Mouse (Mus musculus): ENCODE measurements at regions not wholly inside any gene's neighbourhood (a gene's known extent, or its start where the extent isn't known, plus 50 kb on each side); places are given as distances from the start of the nearest gene placed in this dataset.

DNA sequence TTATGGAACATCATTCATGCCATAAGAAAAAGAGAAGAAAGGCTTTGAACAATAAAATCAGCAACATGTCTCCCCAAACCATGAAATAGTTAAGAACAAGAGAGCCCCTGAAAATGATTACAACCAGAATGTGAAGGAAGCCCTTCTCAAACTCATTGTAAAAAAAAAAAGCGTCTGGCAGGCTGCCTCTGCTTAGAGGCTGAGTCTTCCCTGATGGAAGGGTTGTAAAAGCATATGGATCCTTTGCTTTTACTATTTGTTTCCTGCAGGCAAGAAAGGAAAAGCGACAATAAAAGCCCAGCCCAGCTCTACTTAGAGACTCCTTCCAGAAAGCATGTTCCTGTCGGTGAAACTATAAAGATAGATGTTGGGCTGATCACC is 461.2 kb upstream of the Cited2 start:
- DNase-seq (ENCODE audit: low spot score in 2 of 2), result no peak

DNA sequence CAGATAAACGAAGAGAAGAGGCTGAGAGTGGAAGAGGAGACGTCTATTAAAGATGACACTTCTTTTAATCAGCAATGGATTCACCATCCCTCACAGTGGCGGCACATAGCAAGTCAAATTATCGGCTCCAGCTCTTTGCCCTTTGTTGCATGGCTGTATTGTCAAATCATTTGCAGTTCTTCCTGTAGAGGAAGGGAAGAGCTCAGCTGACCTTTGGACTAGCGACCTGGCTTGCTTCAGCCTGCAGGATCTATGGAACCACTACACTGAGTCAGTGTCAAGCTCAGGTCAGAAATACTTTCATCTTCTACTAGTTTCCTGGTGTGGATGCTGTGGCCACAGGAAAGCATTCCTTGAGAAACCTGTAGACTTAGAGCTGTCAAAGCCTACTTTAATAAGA is 450.4 kb upstream of the Cited2 start:
- no peak for DNase-seq (ENCODE audit: low spot score in 2 of 2)

DNA sequence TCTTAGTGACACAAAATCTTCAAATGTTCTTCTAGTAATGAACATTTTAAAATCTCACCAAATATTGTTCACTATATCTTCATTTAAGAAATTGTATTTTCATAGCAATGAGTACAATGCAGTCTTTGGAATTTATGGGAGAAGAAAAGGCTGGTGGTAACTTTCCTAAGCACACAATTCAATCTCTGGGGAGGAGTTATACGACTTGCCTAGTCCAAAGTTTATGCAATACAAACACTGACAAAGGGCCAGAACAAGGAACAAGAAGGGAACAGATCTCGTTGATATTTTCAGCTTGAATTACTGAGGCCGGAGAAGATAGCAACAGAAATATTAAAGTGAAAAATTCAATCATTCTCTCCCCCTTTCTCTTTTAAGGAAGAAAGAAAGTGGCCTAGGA is 449.2 kb upstream of the Cited2 start:
- no peak for DNase-seq (ENCODE audit: low spot score in 2 of 2)

DNA sequence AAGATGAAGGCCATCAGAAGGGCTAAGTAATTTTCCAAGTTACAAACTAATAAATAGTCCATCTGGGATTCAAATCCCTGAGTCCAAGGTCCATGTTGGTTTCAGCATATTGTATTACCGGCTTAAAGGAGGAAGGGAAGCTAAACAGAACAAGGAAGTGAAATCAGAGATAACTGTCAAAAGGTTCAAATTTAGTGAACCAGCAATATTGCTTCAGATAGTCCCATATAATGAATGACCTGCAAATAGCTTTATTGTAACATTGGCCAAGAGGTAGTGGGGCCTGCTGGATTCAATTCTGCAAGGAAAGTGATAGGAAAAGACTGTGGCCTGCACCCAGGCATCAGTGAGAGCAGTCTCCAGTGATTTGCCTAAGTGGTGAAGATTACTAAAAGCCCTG is 447.8 kb upstream of the Cited2 start:
- DNase-seq (ENCODE audit: low spot score in 2 of 2), result no peak

DNA sequence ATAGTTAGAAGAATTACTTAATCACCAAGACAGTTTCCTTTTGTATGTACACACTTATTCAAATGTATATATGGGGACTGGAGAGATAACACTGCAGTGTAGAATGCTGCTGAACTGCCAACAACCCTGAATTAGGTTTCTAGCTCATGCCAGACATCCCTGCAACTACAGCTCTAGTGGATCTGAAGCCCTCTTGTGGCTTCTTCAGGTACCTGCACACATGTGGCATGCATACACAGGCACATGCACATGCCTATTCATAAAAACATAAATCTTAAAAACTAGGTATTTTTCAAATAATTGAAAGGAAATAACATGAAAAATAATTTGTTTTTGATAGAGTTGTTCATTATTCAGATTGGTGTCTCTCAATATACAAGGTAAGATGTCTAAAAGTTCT is 445.1 kb upstream of the Cited2 start:
- no peak for DNase-seq (ENCODE audit: low spot score in 2 of 2)

DNA sequence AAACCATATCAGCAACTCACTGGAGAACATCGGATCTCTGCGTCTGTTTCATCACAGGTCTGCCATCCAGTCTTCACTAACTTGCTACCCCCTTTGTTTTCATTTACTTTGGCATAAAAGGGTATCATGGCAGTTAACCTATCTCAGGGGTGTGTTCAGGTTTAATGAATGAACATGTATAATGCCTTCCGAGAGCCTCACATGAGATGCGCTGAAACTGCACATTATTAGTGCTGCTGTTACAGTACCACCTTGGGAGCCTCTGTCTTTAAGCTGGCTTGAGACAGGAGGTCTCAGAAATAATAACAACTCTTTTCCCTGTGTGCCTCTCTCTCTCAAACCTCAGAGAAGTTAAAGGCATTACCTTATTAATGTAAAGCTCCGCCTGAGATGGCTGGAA is 438.2 kb upstream of the Cited2 start:
- no peak for DNase-seq (ENCODE audit: low spot score in 2 of 2)

DNA sequence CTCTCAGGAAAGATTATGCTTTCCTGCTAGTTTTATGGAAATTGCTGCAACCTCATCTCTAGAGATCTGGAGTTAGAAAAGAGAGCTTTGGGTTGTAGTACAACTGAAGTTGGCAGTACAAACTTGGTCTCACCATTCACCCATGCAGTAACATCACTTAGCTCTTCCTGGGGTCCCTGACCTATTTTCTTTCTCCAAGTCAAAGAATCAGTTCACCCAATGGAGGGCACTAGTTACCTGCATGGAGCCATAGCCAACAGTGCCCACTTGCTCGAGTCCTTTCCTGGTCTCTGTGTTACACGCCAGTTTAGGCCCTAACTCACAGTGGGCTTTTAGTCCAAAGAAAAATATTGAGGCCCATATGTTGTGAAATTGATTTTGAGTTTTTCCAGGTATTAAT is 435.9 kb upstream of the Cited2 start:
- no peak for DNase-seq (ENCODE audit: low spot score in 2 of 2)

DNA sequence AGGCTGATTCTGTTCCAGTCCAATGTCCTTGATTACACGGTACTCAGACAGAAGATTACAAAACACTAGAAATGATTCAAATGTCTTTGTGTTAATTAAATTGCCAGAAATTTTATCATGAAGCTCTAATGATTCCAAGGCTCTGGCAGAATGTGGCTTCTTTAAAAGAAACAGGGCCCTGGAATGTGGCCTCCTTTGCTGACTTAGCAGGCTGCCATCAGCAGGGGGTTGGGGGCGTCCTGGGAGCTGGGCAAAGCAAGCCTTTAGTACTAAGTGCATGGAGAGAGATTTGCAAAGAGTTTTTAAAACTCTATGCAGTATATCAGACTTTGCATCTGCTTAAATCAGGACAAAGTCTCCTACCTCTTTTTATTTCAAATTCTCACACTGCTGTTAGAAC is 434.8 kb upstream of the Cited2 start:
- DNase-seq (ENCODE audit: low spot score in 2 of 2), result no peak

DNA sequence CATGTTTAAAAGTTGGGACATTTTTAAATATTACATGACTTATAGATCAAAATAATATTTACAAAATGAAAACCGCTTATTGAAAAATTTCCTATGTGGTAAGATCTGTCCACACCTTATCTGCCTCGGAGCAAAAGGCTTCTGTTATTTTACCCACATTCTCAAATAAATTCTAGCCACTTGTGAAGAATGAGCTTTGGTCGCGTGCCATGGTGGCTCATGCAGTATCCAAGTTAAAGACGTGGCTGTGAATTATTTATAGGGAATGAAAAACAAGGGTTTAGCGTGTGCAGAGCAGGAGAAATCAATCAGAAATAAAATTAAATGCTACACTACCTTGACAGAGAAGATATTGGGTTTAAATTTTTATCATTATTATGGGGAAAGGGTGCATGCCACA is 430.7 kb upstream of the Cited2 start:
- no peak for DNase-seq (ENCODE audit: low spot score in 2 of 2)

DNA sequence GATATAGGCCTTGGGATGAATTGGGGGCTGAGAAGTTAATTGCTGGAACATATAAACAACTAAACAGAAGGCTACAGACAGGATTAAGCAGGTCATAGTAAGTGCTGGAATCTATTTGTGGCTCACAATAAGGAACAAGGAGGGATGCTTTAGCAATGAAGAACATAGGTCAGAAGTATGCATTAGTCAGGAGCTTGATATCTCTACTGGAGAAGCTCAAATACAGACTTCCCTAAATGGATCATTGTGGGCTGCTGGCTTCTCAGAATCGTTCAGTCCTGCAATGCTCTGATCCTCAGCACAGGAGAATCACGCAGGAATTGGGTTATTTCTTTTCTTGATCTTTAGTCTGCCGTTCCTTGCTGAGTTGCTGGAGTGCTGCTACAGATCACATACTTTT is 428.6 kb upstream of the Cited2 start:
- no peak for DNase-seq (ENCODE audit: low spot score in 2 of 2)

DNA sequence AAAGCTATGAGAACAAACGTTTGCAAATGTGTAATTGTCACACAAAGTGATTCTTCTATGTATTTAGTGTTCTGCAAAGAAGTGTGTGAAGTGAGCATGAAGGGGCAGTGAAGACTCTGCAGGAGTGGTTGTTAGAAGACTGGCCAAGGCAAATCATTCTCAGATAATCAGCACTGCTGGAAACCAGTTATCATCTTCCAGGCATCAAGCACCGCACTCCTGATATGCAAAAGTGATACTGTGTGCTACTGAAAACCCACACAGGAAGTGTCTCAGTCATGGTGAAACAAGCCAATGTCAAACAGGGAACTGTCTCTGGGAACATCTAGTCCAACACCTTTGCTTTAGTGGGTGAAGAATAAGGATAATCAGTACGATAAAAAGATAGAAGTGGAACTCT is 427.9 kb upstream of the Cited2 start:
- DNase-seq (ENCODE audit: low spot score in 2 of 2), result no peak

DNA sequence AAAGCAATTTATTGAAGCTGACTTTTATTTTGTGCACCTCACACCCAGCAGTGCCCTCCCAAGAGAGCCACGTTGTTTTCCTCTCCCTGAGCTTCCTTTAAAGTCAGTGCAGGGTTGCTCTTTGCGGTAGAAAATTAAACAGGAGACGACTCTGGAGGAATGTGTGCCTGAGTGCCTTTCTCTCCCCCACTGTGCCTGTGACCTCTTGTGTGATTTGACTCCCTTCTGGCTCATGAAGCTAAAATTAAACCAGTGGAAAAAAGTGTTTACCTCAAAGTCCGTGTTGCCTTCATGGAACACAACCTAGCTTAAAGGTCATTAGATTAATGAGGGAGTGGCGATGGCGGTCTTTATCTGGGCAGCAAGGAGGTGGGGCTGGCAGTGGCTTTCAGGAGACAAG is 423.4 kb upstream of the Cited2 start:
- DNase-seq (ENCODE audit: low spot score in 2 of 2), result no peak

DNA sequence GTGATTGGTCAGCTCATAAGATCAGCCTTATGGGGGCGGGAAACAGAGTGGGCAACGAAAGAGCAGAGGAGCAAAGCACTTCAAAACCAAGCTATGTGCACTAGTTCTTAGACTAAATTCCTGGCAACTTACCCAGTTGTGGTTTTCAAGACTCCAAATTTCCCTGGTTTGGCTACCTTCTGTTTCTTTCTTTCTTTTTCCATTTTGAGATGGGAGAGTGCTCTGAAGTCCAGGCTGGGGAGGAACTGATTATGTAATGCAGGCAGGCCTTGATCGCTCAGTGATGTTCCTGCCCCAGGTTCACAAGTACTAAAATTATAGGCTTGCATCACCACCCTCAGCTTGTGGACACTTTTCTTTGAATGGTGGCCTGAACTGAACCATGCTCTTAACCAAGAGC is 396.3 kb upstream of the Cited2 start:
- DNase-seq (ENCODE audit: low spot score in 2 of 2), result no peak

DNA sequence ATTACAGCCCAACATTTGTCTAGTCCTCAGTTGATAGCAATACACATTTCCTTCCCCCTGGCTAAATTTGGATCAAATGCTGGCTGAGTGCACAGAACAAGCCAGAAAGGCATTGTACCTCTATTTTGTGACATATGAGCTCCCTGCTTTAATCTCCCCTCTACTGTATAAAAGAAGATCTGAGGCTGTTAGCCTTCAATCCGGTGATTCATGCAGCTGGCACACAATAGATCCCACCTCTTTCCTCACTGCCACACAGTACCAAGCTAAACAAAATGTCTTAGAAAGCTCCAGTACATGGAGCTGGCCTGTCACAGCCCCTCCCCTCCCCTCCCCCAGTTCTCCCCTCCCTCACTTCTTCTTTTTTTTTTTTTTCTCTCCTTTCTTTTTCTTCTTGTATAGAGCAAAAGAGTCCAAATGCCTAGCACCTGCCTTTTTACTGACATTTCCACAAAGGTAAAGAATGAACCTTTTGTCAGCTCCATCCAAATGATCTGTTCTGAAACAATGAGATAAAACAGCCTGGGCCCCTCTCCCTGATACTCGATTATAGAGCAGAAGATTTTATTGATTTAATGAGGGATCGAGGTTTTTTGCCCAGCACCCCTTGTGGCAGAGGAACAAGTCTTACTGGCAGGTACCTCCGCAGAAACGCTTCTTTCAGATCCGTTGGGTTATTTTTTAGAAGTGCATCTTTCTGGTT is 392.0 kb upstream of the Cited2 start:
- DNase-seq (ENCODE audit: low spot score in 2 of 2), result no peak

DNA sequence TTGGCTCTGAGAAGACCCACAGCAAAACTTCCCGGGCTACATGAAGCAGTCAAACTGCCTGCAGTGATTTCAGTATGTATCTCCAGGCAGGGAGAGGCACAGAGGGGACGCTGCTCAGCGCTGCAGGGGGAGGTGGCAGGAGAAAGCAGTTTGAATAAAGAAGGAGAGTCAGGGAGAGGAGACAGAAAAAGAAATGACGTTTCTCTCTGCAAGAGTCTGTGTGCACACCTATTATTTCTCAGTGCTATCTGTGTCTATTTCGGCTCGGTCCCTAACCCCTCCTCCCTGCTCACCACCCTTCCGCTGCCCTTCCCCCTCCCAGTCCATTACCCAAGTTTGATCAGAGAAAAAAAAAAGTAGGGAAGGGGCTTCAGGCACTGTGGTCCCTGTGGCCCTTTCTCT is 391.4 kb upstream of the Cited2 start:
- no peak for DNase-seq (ENCODE audit: low spot score in 2 of 2)

DNA sequence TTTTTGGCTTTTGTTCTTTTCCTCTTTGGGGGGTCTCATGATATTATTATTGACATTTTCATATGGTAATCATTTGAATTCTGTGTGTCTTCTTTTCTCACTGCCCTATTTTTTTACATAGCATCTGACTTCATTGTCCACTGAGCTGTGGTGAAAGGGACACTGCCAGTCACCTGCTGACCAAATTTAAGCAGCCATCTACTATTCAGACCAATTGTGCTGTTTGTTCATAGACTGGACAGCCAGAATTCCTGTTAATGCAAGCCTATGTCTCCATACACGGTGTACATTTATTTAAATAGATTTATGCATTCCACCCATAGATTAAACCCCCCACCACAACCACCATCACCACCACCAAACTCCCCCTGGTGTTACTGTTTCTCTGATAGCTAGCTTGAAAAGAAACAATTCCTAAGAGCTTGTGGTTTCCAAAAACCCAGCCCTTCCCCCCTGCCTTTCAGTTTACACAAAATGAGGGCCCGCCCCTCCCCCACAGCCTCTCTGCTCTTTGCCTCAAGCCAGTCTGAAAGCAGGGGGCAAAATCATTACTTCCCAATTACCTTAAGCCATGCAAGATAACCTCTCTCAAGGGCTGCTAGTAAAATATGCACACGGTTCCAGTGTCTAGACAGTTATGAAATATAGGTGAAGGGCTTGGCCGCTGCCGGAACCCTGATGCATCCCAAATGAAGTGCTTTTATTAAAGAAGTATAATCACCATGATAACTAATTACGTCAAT is 390.8 kb upstream of the Cited2 start:
- DNase-seq (ENCODE audit: low spot score in 2 of 2), result no peak

DNA sequence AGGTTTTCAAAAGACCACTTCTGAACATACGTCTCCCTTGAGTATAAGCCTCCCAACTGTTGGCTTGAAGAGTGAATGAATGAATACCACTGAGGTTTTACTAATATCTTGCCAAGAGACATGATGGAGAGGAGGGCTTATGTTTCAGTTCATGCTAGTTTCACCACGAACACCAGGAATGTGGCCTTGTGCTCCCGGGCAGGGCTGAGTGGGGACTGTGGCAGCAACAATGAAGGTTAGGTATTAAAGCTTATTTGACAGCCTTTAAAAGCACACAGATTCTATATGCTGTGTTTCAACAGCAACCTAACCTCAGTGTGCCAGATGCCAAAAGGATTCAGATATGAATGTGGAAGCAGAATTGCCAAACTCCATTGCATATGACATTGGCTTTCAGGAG is 390.0 kb upstream of the Cited2 start:
- no peak for DNase-seq (ENCODE audit: low spot score in 2 of 2)

DNA sequence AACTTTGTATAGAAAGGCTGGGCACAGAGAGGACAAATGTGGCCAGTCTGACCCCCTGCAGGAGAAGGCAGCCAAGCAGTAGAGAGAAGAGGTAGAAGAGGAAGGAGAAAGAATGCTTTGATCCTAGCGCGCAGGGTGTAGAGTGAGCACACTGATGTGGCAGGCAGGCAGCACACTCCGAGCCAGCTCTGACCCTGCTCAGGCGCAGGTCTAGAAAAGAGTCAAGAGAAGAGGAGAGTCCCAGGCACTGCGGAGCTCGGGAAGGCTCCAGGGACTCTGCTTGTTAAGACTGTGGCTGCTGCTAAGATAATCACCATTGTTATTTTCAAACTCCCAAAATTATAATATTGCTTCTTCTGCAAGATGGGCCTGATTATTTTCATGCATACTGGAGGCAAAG is 389.3 kb upstream of the Cited2 start:
- DNase-seq (ENCODE audit: low spot score in 2 of 2), result no peak

DNA sequence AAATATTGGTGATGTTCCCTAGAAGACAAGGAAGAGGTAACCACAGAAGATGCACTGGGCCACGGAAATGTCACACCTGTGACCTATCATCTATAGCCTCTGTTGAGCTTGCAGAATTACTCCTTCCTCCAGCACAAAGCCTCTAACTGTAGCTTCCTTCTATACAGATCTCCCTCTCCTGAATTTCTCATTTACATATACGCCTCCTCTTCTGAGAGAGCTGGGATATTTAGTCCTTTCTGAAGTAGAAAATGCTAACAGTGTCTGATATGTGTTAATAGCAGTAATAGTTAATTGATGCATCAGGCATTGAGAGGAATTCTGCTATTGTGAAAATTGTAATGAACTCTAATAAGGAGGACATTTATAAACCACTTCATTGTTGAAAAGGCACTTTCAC is 385.8 kb upstream of the Cited2 start:
- DNase-seq (ENCODE audit: low spot score in 2 of 2), result no peak

DNA sequence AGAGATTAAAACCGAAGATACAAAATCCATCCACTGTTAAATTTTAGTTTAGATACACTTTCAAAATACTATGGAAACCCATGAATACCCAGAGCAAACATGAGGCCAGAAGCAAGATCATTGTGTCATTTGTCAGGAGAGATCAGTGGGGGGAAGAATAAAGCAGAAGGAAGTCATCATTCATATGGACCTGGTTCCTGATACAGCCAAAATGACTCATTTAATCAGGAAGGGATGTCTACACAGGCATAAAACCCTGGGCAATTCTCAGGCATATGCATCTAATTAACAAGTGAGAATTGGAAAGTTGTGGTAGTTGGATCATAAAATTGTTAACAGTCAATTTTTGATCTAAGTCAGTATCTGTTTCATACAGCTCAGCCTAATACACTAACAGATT is 379.2 kb upstream of the Cited2 start:
- DNase-seq (ENCODE audit: low spot score in 2 of 2), result no peak

DNA sequence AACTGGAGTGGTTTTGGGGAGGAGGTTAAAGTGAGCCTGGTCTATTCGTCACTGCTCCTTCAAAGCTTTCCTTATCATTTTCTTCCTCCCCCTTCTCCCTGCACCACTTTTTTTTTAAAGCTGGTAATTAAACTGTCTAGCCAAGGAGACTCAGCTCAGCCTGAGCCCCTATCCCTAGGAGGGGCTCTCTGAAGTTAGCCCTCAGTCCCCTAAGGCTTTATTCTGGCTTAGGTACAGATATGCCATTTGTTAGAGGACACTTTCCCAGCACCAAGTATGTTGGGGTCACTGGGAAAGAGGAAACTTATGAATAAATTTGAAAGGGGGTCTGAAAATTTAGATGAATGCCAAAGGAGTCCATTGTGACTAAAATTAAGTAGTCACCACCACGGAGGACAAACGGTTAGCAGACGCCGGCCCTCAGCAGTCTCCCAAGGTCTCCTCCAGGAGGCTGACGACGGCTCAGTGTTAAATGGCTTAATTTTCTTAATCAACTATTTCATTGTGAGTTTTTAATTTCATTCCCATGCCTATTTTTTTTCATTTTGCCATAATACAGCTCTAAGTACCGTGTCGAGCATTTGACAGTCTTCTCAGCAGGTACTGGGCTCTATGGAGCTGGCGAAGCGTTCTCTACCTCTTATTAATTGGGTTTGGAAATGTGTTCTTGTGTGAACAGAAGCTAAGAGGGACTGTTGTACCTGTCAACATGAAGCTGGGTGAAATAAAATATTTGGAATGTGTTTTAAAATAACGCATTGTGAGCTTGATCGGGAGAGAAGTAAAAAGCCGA is 370.6 kb upstream of the Cited2 start:
- DNase-seq (ENCODE audit: low spot score in 2 of 2), result no peak

DNA sequence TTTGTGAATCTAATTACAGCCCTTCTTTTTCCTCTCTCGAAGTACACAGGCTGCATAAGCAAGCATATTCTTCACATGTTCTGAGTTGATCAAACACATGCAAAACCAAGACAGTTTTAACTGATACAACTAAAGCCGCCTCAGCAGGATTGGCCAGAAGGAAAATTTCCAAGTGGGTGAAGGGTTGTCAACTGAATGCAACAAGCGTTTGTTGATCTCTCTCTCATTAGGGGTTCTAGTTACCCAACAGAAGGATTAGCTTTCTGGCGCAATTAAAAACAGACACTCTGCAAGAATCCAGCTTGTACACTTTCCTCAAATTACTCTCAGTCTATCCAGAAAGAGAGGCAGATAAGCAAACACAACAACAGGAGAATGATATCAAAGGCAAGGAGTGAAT is 367.5 kb upstream of the Cited2 start:
- DNase-seq (ENCODE audit: low spot score in 2 of 2), result peak in 1 of 2 experiments; percentile 29

DNA sequence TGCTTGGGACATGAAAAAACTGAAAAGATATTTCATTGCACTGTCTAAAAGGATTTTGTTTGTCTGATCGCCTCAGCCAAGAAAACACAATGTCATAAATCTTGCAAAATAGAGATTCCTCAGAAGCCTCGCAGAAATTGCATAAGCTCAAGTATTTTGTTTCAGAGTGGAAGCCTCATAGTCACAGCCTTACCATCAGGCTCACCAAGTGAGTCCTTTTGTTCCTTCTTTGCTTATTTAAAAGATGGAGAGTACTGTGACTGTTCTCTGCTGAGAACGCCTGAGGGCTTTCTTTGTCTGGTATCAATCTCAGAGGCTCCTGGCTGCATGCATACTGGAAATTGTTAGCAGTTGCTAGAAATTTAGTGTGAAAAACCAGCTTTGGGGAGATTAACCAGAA is 367.0 kb upstream of the Cited2 start:
- no peak for DNase-seq (ENCODE audit: low spot score in 2 of 2)
